Mouse (Mus musculus): Measurements from ENCODE around the gene Olfr263.

DNA sequence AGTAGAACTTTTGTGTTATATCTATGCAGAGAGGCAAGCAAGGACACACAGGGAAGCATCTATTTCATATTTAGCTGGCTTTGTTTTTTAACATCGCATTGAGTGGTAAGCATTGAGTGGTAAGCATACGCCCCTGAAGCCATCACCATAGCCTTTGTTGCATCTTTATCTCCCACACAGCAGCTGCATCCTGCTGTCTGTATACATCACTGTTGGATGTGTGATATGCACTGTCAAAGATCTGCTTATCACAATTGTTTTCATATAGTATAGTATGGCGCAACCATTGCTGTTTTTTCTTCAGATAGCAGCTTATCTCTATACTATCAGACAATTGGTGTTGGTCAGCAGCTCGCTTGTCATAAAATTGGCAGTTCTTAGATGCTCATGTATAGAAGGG is 15.3 kb upstream of the Olfr263 start:
- TF ChIP-seq EP300 (IDR thresholded peaks at IDR 0.05; ENCODE audit: insufficient read depth, low read depth, low read length) (no peak), POLR2A (IDR thresholded peaks at IDR 0.05; ENCODE audit: insufficient read depth, low read length) (no peak), CTCF (IDR thresholded peaks at IDR 0.05; ENCODE audit: low read depth, low read length) (no peak)
